13 mouse cellular contexts compared by ENCODE assay signal in the genomic region with DNA sequence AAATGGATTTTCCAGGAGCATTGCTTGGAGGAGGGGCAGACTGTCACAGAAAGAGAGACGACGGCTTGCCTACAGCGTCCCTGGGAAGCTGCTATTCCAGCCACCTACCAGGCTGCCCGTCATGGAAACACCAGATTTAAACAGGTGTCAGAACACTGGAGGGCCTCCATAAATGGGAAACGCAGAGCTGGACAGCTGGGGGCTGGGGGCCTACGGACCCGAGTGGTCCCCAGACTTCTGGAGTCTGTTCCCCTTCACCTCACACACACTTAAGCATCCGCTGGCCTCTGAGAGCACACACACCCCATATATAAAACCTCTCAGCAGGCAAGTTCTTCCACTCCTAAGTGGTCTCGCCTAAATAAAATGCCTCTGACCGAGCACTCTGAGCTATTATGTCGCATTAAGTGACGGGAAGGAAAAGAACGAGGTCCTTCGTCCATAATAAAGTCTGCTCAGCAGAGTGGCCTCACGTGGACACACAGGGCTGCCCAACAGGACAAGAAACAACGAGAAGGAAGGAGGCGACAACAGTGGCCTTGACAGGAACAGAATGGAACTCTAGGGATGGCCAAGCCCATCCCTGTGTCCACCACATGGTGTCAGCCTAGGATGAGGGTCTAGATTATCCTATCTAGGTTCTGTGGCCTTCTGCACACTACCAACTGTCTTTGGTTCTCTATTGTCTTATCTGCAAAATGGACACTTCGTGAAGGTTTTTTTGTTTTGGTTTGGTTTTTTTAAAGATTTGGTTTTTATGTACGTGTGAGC. TPM values are rescaled to one million over a fixed set of nuclear protein-coding genes. Genes with fewer than 3 reads are reported as not detected.
DNase-seq lines count a peak whose midpoint lies in the region; ATAC-seq lines count a peak whose summit lies in the region.
"Had no signal": no experiment of that assay in that cellular context is flagged by ENCODE, and none has a peak within 500 bp of the region (broad histone marks: within the 10 kb centered on the region; RNA-seq: fewer than 3 reads in every experiment).

No protein-coding gene starts in this region.

- intact Hi-C loops in heart, postnatal 25 days (cut with DNase I) = no loop called here

- H3K4me1 ChIP-seq in heart, embryonic 16.5 days (ENCODE audit: control insufficient read depth, insufficient read depth, low read length) = peaks cover 23% of the 10 kb centered on the region
- peaks cover 13% of the 10 kb centered on the region for H3K4me1 ChIP-seq in neural tube, embryonic 12.5 days
- peaks cover 13% of the 10 kb centered on the region for H3K4me1 ChIP-seq in neural tube, embryonic 15.5 days

- no peaks in the 10 kb centered on the region for H3K9me3 ChIP-seq in heart, embryonic 16.5 days (replicated peaks; ENCODE audit: control insufficient read depth, low read length)
- H3K9me3 ChIP-seq in neural tube, embryonic 12.5 days = no peaks in the 10 kb centered on the region
- H3K9me3 ChIP-seq in neural tube, embryonic 15.5 days (replicated peaks) = no peaks in the 10 kb centered on the region

- no peaks in the 10 kb centered on the region for H3K27me3 ChIP-seq in heart, embryonic 16.5 days (ENCODE audit: control insufficient read depth, insufficient read depth, low read length)
- H3K27me3 ChIP-seq in neural tube, embryonic 12.5 days (replicated peaks) = no peaks in the 10 kb centered on the region
- no peaks in the 10 kb centered on the region for H3K27me3 ChIP-seq in neural tube, embryonic 15.5 days (replicated peaks)

- H3K4me2 ChIP-seq in heart, embryonic 16.5 days (ENCODE audit: low read depth, low read length) = peak overlapping the region; percentile 13; the same call in 1 of the 2 replicates
- 0 out of 2 replicates have a peak overlapping the region, but pooled peaks have one; percentile 22 for H3K4me2 ChIP-seq in neural tube, embryonic 12.5 days (replicated peaks)
- H3K4me2 ChIP-seq in neural tube, embryonic 15.5 days = no peak overlapping the region

- H3K27ac ChIP-seq in heart, embryonic 16.5 days (ENCODE audit: low read length) = peak overlapping the region; percentile 46
- H3K27ac ChIP-seq in neural tube, embryonic 12.5 days = no peak overlapping the region
- no peak overlapping the region for H3K27ac ChIP-seq in neural tube, embryonic 15.5 days (replicated peaks)
- H3K27ac ChIP-seq: left cerebral cortex, adult 2 months had no signal

- peak; percentile 53; the same call in 1 of the 2 replicates for ATAC-seq in heart, embryonic 16.5 days (replicated peaks; ENCODE audit: extremely low read depth, insufficient read depth, low FRiP score)
- ATAC-seq in neural tube, embryonic 12.5 days (ENCODE audit: low FRiP score, low read depth) = peak; percentile 19; the same call in 1 of the 2 replicates
- no peak for ATAC-seq in neural tube, embryonic 15.5 days (ENCODE audit: low FRiP score)
- ATAC-seq: midbrain, embryonic 16.5 days had no signal

- H3K4me3 ChIP-seq in heart, embryonic 16.5 days (ENCODE audit: low read length) = no peak overlapping the region
- no peak overlapping the region for H3K4me3 ChIP-seq in neural tube, embryonic 12.5 days
- no peak overlapping the region for H3K4me3 ChIP-seq in neural tube, embryonic 15.5 days (replicated peaks)
- H3K4me3 ChIP-seq: left cerebral cortex, adult 2 months had no signal

- no peaks in the 10 kb centered on the region for H3K36me3 ChIP-seq in heart, embryonic 16.5 days (ENCODE audit: control insufficient read depth, insufficient read depth)
- no peaks in the 10 kb centered on the region for H3K36me3 ChIP-seq in neural tube, embryonic 12.5 days
- H3K36me3 ChIP-seq in neural tube, embryonic 15.5 days = no peaks in the 10 kb centered on the region

- 45% methylated on average over 19 of the region's 19 CpGs for WGBS in heart, embryonic 16.5 days
- WGBS in neural tube, embryonic 12.5 days = 29% methylated on average over 19 of the region's 19 CpGs
- WGBS in neural tube, embryonic 15.5 days = 34% methylated on average over 19 of the region's 19 CpGs

- H3K9ac ChIP-seq in heart, embryonic 16.5 days (ENCODE audit: low read length) = 0 out of 2 replicates have a peak overlapping the region, but pooled peaks have one; percentile 35
- H3K9ac ChIP-seq in neural tube, embryonic 12.5 days = no peak overlapping the region
- H3K9ac ChIP-seq in neural tube, embryonic 15.5 days (replicated peaks) = no peak overlapping the region

- peak; percentile 55 for DNase-seq in embryo, embryonic 11 days
- DNase-seq in embryo, embryonic 10.5 days (ENCODE audit: low spot score) = no peak
- no peak for DNase-seq in heart, postnatal 25 days (ENCODE audit: low spot score)
- DNase-seq in mesoderm, embryonic 11.5 days (ENCODE audit: low read depth, low spot score) = peak; percentile 48
- no peak for DNase-seq in thymus, postnatal 14 days
- DNase-seq: gastrocnemius, postnatal 14 days; kidney, postnatal 4 days; lung, postnatal 10 days had no signal

RNA-seq across cellular contexts. Expression of gene Tiam1, which starts 14.6 kb away (rescaled TPM):
- 6.9 and 9.4 TPM in 2 replicates for polyA plus RNA-seq in heart, embryonic 16.5 days (2015; fragmentation: Nextera tagmentation; extraction: Ambion mirVana)
- 1 to 10 TPM; 6.7 to 7.8 TPM for total RNA-seq in heart, postnatal 25 days (2021)
- polyA plus RNA-seq in neural tube, embryonic 12.5 days (2016; fragmentation: Nextera tagmentation; extraction: Ambion mirVana) = 15.7 and 22.2 TPM in 2 replicates
- 15.0 and 23.6 TPM in 2 replicates for polyA plus RNA-seq in neural tube, embryonic 15.5 days (2015; fragmentation: Nextera tagmentation; extraction: Ambion mirVana)

Comparison
In these comparisons a context has a peak if more than half of its experiments do, and no peak if none do; other contexts are left out.
1. DNase-seq: peak in embryo, embryonic 11 days (single experiment) and mesoderm, embryonic 11.5 days (single experiment); none in embryo, embryonic 10.5 days (single experiment), heart, postnatal 25 days (single experiment) and thymus, postnatal 14 days (single experiment).